Mouse (Mus musculus): ENCODE measurements at regions not wholly inside any gene's neighbourhood (a gene's known extent, or its start where the extent isn't known, plus 50 kb on each side); places are given as distances from the start of the nearest gene placed in this dataset.
A peak's percentile ranks its signal among the peaks of the same experiment; 100 is the strongest.

GRCm38 (mm10) chr4:12657820-12658219 is 486.0 kb upstream of the Fam92a start:
- no peaks in the 10 kb centered on the region for H3K27me3 ChIP-seq (ENCODE audit: insufficient read depth, low read length)
- 86% methylated on average over 1 of the region's 1 CpGs for WGBS
- no peaks in the 10 kb centered on the region for H3K4me1 ChIP-seq (ENCODE audit: insufficient read depth, low read length)
- H3K4me3 ChIP-seq (ENCODE audit: low read length): no peak overlapping the region
- no peak for TF ChIP-seq CTCF (IDR thresholded peaks at IDR 0.05; ENCODE audit: low read depth)
- no peak overlapping the region for H3K9ac ChIP-seq (replicated peaks; ENCODE audit: low read length)
- no peaks in the 10 kb centered on the region for H3K36me3 ChIP-seq (ENCODE audit: insufficient read depth, low read length)
- ATAC-seq: no peak
- H3K27ac ChIP-seq: no peak overlapping the region
- no peaks in the 10 kb centered on the region for H3K9me3 ChIP-seq (ENCODE audit: low read length)
- no peak for DNase-seq (ENCODE audit: low spot score)
- no peak overlapping the region for H3K4me2 ChIP-seq (ENCODE audit: low read depth, low read length)

GRCm38 (mm10) chr4:12656924-12657603 is 485.2 kb upstream of the Fam92a start:
- DNase-seq (ENCODE audit: low spot score): no peak
- 83% methylated on average over 6 of the region's 6 CpGs for WGBS
- ATAC-seq: no peak

DNA sequence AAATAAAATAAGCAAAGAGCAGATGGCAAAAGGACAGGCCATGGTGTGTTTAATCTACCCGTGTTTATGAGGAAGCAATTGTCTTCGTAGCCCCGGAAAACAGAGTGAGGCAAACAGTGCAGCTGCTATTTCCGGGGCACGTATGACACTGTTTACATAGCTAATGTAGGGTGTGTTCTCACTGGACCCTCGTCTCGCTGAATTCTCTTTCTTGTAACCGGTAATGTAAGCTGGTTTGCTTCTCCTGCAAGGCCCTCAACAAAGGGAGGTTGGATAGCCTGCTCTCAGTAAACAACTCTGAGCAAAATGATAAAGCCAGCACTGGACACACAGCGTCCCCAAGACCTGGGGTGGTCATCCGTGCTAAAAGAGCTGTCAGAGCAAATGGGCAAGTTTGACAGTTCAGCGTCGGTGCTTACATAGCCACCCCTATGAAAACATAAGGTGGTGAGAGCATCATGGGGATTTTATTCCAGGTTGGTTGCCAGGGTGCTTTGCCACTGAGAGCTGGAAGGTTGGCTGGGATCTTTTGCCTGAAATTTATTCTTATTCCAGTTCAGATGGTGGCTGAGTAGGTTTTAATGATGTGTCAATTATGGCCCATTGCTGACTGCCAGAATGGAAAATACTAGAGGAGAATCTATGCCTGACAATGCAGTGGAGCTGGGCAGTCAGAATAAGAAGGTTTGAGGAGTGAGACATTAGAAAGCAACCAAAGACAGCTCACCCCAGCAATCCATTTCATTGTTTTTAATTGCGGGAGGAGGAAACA is 483.8 kb upstream of the Fam92a start:
- H3K4me3 ChIP-seq (ENCODE audit: low read length): no peak overlapping the region
- WGBS: 27% methylated on average over 13 of the region's 13 CpGs
- H3K9ac ChIP-seq (replicated peaks; ENCODE audit: low read length): no peak overlapping the region
- H3K4me1 ChIP-seq (ENCODE audit: insufficient read depth, low read length): no peaks in the 10 kb centered on the region
- peak overlapping the region; percentile 33; the same call in 1 of the 2 replicates for H3K4me2 ChIP-seq (ENCODE audit: low read depth, low read length)
- H3K9me3 ChIP-seq (ENCODE audit: low read length): no peaks in the 10 kb centered on the region
- no peak overlapping the region for H3K27ac ChIP-seq
- ATAC-seq: peak; percentile 49; the same call in 1 of the 2 replicates
- no peaks in the 10 kb centered on the region for H3K36me3 ChIP-seq (ENCODE audit: insufficient read depth, low read length)
- DNase-seq (ENCODE audit: low spot score): peak; percentile 42
- no peak for TF ChIP-seq CTCF (IDR thresholded peaks at IDR 0.05; ENCODE audit: low read depth)
- H3K27me3 ChIP-seq (ENCODE audit: insufficient read depth, low read length): no peaks in the 10 kb centered on the region

More at GRCm38 (mm10) chr4:12656924-12657603, 485.2 kb upstream of the Fam92a start:
- Histone ChIP-seq H3K9ac (replicated peaks; ENCODE audit: low read length) (no peak overlapping the region), H3K27ac (no peak overlapping the region), H3K4me1 (ENCODE audit: insufficient read depth, low read length) (no peaks in the 10 kb centered on the region), H3K27me3 (ENCODE audit: insufficient read depth, low read length) (no peaks in the 10 kb centered on the region), H3K4me3 (ENCODE audit: low read length) (no peak overlapping the region), H3K36me3 (ENCODE audit: insufficient read depth, low read length) (no peaks in the 10 kb centered on the region), H3K4me2 (ENCODE audit: low read depth, low read length) (no peak overlapping the region), H3K9me3 (ENCODE audit: low read length) (no peaks in the 10 kb centered on the region)
- no peak for TF ChIP-seq CTCF (IDR thresholded peaks at IDR 0.05; ENCODE audit: low read depth)

GRCm38 (mm10) chr4:12654568-12655456 is 483.0 kb upstream of the Fam92a start:
- Histone ChIP-seq H3K4me1 (ENCODE audit: insufficient read depth, low read length) (no peaks in the 10 kb centered on the region), H3K9me3 (ENCODE audit: low read length) (no peaks in the 10 kb centered on the region), H3K27ac (no peak overlapping the region), H3K4me3 (ENCODE audit: low read length) (no peak overlapping the region), H3K36me3 (ENCODE audit: insufficient read depth, low read length) (no peaks in the 10 kb centered on the region), H3K27me3 (ENCODE audit: insufficient read depth, low read length) (no peaks in the 10 kb centered on the region), H3K4me2 (ENCODE audit: low read depth, low read length) (peak overlapping the region; percentile 33; the same call in 1 of the 2 replicates), H3K9ac (replicated peaks; ENCODE audit: low read length) (no peak overlapping the region)
- 47% methylated on average over 12 of the region's 12 CpGs for WGBS
- DNase-seq (ENCODE audit: low spot score) (no peak), ATAC-seq (peak; percentile 58; the same call in 1 of the 2 replicates)
- TF ChIP-seq CTCF (IDR thresholded peaks at IDR 0.05; ENCODE audit: low read depth): no peak

GRCm38 (mm10) chr4:12647732-12648131 is 475.9 kb upstream of the Fam92a start:
- WGBS: 55% methylated on average over 3 of the region's 3 CpGs
- TF ChIP-seq CTCF (IDR thresholded peaks at IDR 0.05; ENCODE audit: low read depth): no peak
- Histone ChIP-seq H3K27me3 (ENCODE audit: insufficient read depth, low read length) (no peaks in the 10 kb centered on the region), H3K27ac (no peak overlapping the region), H3K4me2 (ENCODE audit: low read depth, low read length) (no peak overlapping the region), H3K9me3 (ENCODE audit: low read length) (no peaks in the 10 kb centered on the region), H3K4me1 (ENCODE audit: insufficient read depth, low read length) (no peaks in the 10 kb centered on the region), H3K9ac (replicated peaks; ENCODE audit: low read length) (no peak overlapping the region), H3K36me3 (ENCODE audit: insufficient read depth, low read length) (no peaks in the 10 kb centered on the region), H3K4me3 (ENCODE audit: low read length) (no peak overlapping the region)
- no peak for ATAC-seq
- no peak for DNase-seq (ENCODE audit: low spot score)

GRCm38 (mm10) chr4:12642525-12642928 is 470.7 kb upstream of the Fam92a start:
- no peak overlapping the region for H3K27ac ChIP-seq
- H3K4me1 ChIP-seq (ENCODE audit: insufficient read depth, low read length): no peaks in the 10 kb centered on the region
- no peak overlapping the region for H3K4me2 ChIP-seq (ENCODE audit: low read depth, low read length)
- no peak overlapping the region for H3K4me3 ChIP-seq (ENCODE audit: low read length)
- no peak overlapping the region for H3K9ac ChIP-seq (replicated peaks; ENCODE audit: low read length)
- no peak for ATAC-seq
- 24% methylated on average over 4 of the region's 4 CpGs for WGBS
- no peaks in the 10 kb centered on the region for H3K27me3 ChIP-seq (ENCODE audit: insufficient read depth, low read length)
- TF ChIP-seq CTCF (IDR thresholded peaks at IDR 0.05; ENCODE audit: low read depth): no peak
- H3K9me3 ChIP-seq (ENCODE audit: low read length): no peaks in the 10 kb centered on the region
- no peak for DNase-seq (ENCODE audit: low spot score)
- no peaks in the 10 kb centered on the region for H3K36me3 ChIP-seq (ENCODE audit: insufficient read depth, low read length)
